Mouse (Mus musculus) intestine, embryonic 15.5 days (tissue): ENCODE results near the gene St8sia4. TPM values are rescaled to one million over a fixed set of nuclear protein-coding genes. Genes with fewer than 3 reads are reported as not detected.

Source experiments
- ATAC-seq: fragments of 200-750 bp; cut with Nextera tagmentation; 2 replicates; pipeline ENCODE4 v1.8.0; 2017; ENCODE audit warnings: moderate TSS enrichment, moderate library complexity
- H3K27ac ChIP-seq: fragments of 300-500 bp; sonication (generic); 2 replicates; pipeline ENCODE4 v1.5.1; 2015; ENCODE audit warnings: mild to moderate bottlenecking, inconsistent platforms
- H3K27me3 ChIP-seq: fragments of 300-500 bp; sonication (generic); replicated peaks from 2 replicates; pipeline ENCODE4 v1.6.1; 2015; ENCODE audit warnings: inconsistent platforms
- H3K36me3 ChIP-seq: fragments of 300-500 bp; sonication (generic); 2 replicates; pipeline ENCODE4 v1.6.1; 2015; ENCODE audit warnings: inconsistent platforms
- H3K4me1 ChIP-seq: fragments of 300-500 bp; sonication (generic); replicated peaks from 2 replicates; pipeline ENCODE4 v1.6.1; 2015; ENCODE audit warnings: inconsistent platforms
- H3K4me2 ChIP-seq: fragments of 300-500 bp; sonication (generic); replicated peaks from 2 replicates; pipeline ENCODE4 v1.6.1; 2015; ENCODE audit warnings: mild to moderate bottlenecking, inconsistent platforms
- H3K4me3 ChIP-seq: fragments of 300-500 bp; sonication (generic); replicated peaks from 2 replicates; pipeline ENCODE4 v1.5.1; 2015; ENCODE audit warnings: inconsistent platforms
- H3K9ac ChIP-seq: fragments of 300-500 bp; sonication (generic); 2 replicates; pipeline ENCODE4 v1.6.1; 2015; ENCODE audit warnings: inconsistent platforms
- H3K9me3 ChIP-seq: fragments of 300-500 bp; sonication (generic); 2 replicates; pipeline ENCODE4 v1.6.1; 2016; ENCODE audit warnings: inconsistent platforms
- WGBS: fragments of 180-500 bp; shearing (Covaris S2); methylation state at CpG from one replicate; pipeline ENCODE4 v1.1.7; 2015; 5-methylcytosine and 5-hydroxymethylcytosine counted together
- polyA plus RNA-seq: library from polyadenylated mRNA; unstranded; fragments of >200 nt; fragmentation: Nextera tagmentation; extraction: Ambion mirVana; gene quantifications from 2 replicates; pipeline ENCODE4 v1.2.1, GENCODE M21; 2015

St8sia4 gene
- polyA plus RNA-seq, 1 experiment from 2014 or later = 3.1 TPM

DNA sequence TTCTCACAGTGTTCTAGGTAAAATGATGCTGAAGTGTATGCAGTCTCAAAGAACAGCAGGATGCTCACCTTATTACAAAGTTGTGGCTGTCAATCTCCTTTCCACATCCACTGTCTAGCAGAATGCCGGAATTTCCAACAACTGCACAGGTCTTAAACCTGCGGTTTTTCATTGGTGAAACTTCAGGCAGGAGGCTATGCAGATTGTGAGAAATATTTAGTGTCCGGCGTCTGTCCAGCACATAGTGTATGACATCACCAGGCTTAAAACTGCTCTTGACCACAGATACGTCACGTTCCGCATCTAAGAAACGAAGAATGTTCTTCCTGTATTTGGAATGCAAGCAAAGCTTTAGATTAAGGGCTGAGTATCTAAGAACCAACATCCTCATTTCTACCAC is 13.9 kb downstream of the St8sia4 start:
- no peak for ATAC-seq
- Histone ChIP-seq H3K27ac (no peak overlapping the region), H3K9ac (no peak overlapping the region), H3K9me3 (no peaks in the 10 kb centered on the region), H3K27me3 (no peaks in the 10 kb centered on the region), H3K4me1 (no peaks in the 10 kb centered on the region), H3K36me3 (no peaks in the 10 kb centered on the region), H3K4me2 (no peak overlapping the region), H3K4me3 (no peak overlapping the region)
- 91% methylated on average over 8 of the region's 8 CpGs for WGBS

GRCm38 (mm10) chr1:95644292-95644691 is 23.1 kb downstream of the St8sia4 start:
- WGBS = 72% methylated on average over 2 of the region's 2 CpGs
- no peaks in the 10 kb centered on the region for H3K9me3 ChIP-seq

GRCm38 (mm10) chr1:95639001-95639400 is 28.4 kb downstream of the St8sia4 start:
- no peak overlapping the region for H3K4me2 ChIP-seq
- H3K4me1 ChIP-seq = no peaks in the 10 kb centered on the region
- 93% methylated on average over 3 of the region's 3 CpGs for WGBS
- no peak overlapping the region for H3K4me3 ChIP-seq
- no peak for ATAC-seq
- no peaks in the 10 kb centered on the region for H3K9me3 ChIP-seq
- no peaks in the 10 kb centered on the region for H3K36me3 ChIP-seq
- no peak overlapping the region for H3K9ac ChIP-seq
- no peak overlapping the region for H3K27ac ChIP-seq
- no peaks in the 10 kb centered on the region for H3K27me3 ChIP-seq

More at GRCm38 (mm10) chr1:95644292-95644691, 23.1 kb downstream of the St8sia4 start:
- H3K27me3 ChIP-seq = no peaks in the 10 kb centered on the region
- no peak overlapping the region for H3K9ac ChIP-seq
- no peaks in the 10 kb centered on the region for H3K4me1 ChIP-seq
- no peak overlapping the region for H3K4me2 ChIP-seq
- H3K36me3 ChIP-seq = no peaks in the 10 kb centered on the region
- no peak overlapping the region for H3K4me3 ChIP-seq
- H3K27ac ChIP-seq = no peak overlapping the region
- no peak for ATAC-seq

- Histone ChIP-seq H3K27ac (no peak overlapping the region), H3K9ac (no peak overlapping the region), H3K9me3 (no peaks in the 10 kb centered on the region), H3K27me3 (no peaks in the 10 kb centered on the region), H3K36me3 (no peaks in the 10 kb centered on the region), H3K4me1 (no peaks in the 10 kb centered on the region), H3K4me2 (no peak overlapping the region), H3K4me3 (no peak overlapping the region)
- ATAC-seq = no peak
- 82% methylated on average over 5 of the region's 5 CpGs for WGBS
Measured at GRCm38 (mm10) chr1:95624376-95624775, 43.0 kb downstream of the St8sia4 start.

GRCm38 (mm10) chr1:95618647-95619046 is 48.7 kb downstream of the St8sia4 start:
- no peak overlapping the region for H3K4me3 ChIP-seq
- no peaks in the 10 kb centered on the region for H3K27me3 ChIP-seq
- H3K4me1 ChIP-seq = no peaks in the 10 kb centered on the region
- WGBS = 50% methylated on average over 3 of the region's 3 CpGs
- H3K27ac ChIP-seq = no peak overlapping the region
- H3K9me3 ChIP-seq = no peaks in the 10 kb centered on the region
- no peak for ATAC-seq
- H3K9ac ChIP-seq = no peak overlapping the region
- H3K4me2 ChIP-seq = no peak overlapping the region
- H3K36me3 ChIP-seq = no peaks in the 10 kb centered on the region

- H3K4me1 ChIP-seq = no peaks in the 10 kb centered on the region
- no peaks in the 10 kb centered on the region for H3K9me3 ChIP-seq
- H3K9ac ChIP-seq = no peak overlapping the region
- no peak overlapping the region for H3K4me3 ChIP-seq
- no peak for ATAC-seq
- no peaks in the 10 kb centered on the region for H3K36me3 ChIP-seq
- no peak overlapping the region for H3K4me2 ChIP-seq
- WGBS = 52% methylated on average over 3 of the region's 3 CpGs
- no peak overlapping the region for H3K27ac ChIP-seq
- H3K27me3 ChIP-seq = no peaks in the 10 kb centered on the region
Measured at GRCm38 (mm10) chr1:95618125-95618524, 49.2 kb downstream of the St8sia4 start.

GRCm38 (mm10) chr1:95610017-95610416 is 57.4 kb downstream of the St8sia4 start:
- H3K27me3 ChIP-seq = no peaks in the 10 kb centered on the region
- no peaks in the 10 kb centered on the region for H3K36me3 ChIP-seq
- no peaks in the 10 kb centered on the region for H3K9me3 ChIP-seq
- H3K27ac ChIP-seq = no peak overlapping the region
- no peak overlapping the region for H3K9ac ChIP-seq
- no peak overlapping the region for H3K4me3 ChIP-seq
- ATAC-seq = no peak
- no peaks in the 10 kb centered on the region for H3K4me1 ChIP-seq
- H3K4me2 ChIP-seq = no peak overlapping the region
- 86% methylated on average over 2 of the region's 2 CpGs for WGBS

GRCm38 (mm10) chr1:95609045-95609444 is 58.3 kb downstream of the St8sia4 start:
- Histone ChIP-seq H3K36me3 (no peaks in the 10 kb centered on the region), H3K9ac (no peak overlapping the region), H3K27ac (no peak overlapping the region), H3K27me3 (no peaks in the 10 kb centered on the region), H3K4me1 (no peaks in the 10 kb centered on the region), H3K9me3 (no peaks in the 10 kb centered on the region), H3K4me3 (no peak overlapping the region), H3K4me2 (no peak overlapping the region)
- 81% methylated on average over 5 of the region's 5 CpGs for WGBS
- no peak for ATAC-seq

- ATAC-seq = no peak; the same call in 1 of the 2 replicates
Measured at GRCm38 (mm10) chr1:95605458-95605857, 61.9 kb downstream of the St8sia4 start.

DNA sequence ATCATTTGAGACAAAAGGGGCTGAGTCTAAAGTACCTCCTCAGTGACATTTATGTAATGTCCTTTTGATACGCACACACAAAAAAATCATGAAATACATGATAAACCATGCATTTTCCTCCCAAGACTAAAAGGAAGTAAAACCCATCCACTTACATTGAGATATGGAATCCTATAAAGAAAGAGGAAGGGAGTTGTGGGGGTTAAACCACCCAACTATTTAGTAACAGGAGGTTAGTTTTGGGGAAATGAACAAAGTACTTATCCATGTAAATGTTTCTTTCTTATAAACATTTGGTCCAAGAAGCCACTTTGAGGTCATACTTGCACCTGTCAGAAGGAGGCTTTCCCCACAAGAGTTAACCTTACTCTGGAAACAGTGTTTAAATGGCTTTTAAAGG is 69.3 kb downstream of the St8sia4 start:
- Histone ChIP-seq H3K9me3 (no peaks in the 10 kb centered on the region), H3K36me3 (no peaks in the 10 kb centered on the region), H3K4me3 (no peak overlapping the region), H3K4me2 (no peak overlapping the region), H3K27me3 (no peaks in the 10 kb centered on the region), H3K27ac (no peak overlapping the region), H3K4me1 (no peaks in the 10 kb centered on the region), H3K9ac (no peak overlapping the region)
- ATAC-seq = no peak
- WGBS = 89% methylated on average over 1 of the region's 1 CpGs

More at GRCm38 (mm10) chr1:95605458-95605857, 61.9 kb downstream of the St8sia4 start:
- Histone ChIP-seq H3K9ac (no peak overlapping the region), H3K4me1 (no peaks in the 10 kb centered on the region), H3K9me3 (no peaks in the 10 kb centered on the region), H3K36me3 (no peaks in the 10 kb centered on the region), H3K27me3 (no peaks in the 10 kb centered on the region), H3K4me3 (no peak overlapping the region), H3K27ac (no peak overlapping the region), H3K4me2 (no peak overlapping the region)
- WGBS = 70% methylated on average over 2 of the region's 2 CpGs

DNA sequence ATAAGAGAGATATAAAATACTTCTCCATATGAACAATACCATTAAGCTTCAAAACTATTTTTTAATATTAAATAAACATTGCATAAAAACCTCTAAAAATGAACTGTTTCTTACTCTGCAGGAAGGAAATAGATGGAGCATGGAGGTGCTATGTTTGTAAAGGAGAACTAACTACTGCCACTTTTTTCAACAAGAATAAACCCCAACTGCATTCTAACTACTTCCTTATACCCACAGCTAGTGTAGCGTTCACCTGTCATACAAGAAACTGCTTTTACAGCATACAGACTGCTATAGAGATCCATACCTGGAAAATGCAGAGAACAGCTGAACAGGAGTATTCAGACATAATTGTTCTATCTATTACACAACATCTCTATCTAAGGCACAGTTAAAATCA is 70.5 kb downstream of the St8sia4 start:
- no peaks in the 10 kb centered on the region for H3K27me3 ChIP-seq
- no peak overlapping the region for H3K9ac ChIP-seq
- no peaks in the 10 kb centered on the region for H3K9me3 ChIP-seq
- H3K4me2 ChIP-seq = no peak overlapping the region
- no peak overlapping the region for H3K4me3 ChIP-seq
- H3K4me1 ChIP-seq = no peaks in the 10 kb centered on the region
- 91% methylated on average over 1 of the region's 1 CpGs for WGBS
- H3K36me3 ChIP-seq = no peaks in the 10 kb centered on the region
- no peak overlapping the region for H3K27ac ChIP-seq
- ATAC-seq = no peak

DNA sequence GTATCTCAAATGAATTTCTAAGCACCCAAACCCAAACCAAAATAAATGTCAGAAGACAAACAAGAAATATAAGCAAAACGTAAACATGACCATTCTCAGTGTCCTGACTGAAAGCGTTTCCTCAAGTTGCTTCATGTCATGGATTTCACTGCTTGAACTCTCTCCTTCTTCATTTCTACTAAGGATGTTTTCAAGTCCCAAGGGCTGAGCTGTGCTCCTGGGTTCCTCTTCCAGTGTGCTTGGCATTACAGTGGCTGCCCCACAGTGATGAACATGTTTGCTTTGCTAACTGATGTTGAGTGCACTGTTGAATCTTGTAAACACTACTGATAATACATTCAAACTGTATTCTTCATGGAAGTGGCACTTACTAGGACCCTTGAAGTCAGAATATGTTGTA is 76.3 kb downstream of the St8sia4 start:
- ATAC-seq = no peak
- 74% methylated on average over 2 of the region's 2 CpGs for WGBS

GRCm38 (mm10) chr1:95590108-95590507 is 77.3 kb downstream of the St8sia4 start:
- WGBS = 67% methylated on average over 2 of the region's 2 CpGs
- H3K36me3 ChIP-seq = no peaks in the 10 kb centered on the region
- no peaks in the 10 kb centered on the region for H3K9me3 ChIP-seq
- ATAC-seq = no peak
- no peak overlapping the region for H3K9ac ChIP-seq
- no peaks in the 10 kb centered on the region for H3K27me3 ChIP-seq
- no peak overlapping the region for H3K4me2 ChIP-seq
- H3K27ac ChIP-seq = no peak overlapping the region
- H3K4me3 ChIP-seq = no peak overlapping the region
- H3K4me1 ChIP-seq = no peaks in the 10 kb centered on the region

More for the DNA sequence above, 76.3 kb downstream of the St8sia4 start:
- H3K9ac ChIP-seq = no peak overlapping the region
- H3K27ac ChIP-seq = no peak overlapping the region
- H3K4me1 ChIP-seq = no peaks in the 10 kb centered on the region
- H3K4me3 ChIP-seq = no peak overlapping the region
- no peaks in the 10 kb centered on the region for H3K9me3 ChIP-seq
- no peaks in the 10 kb centered on the region for H3K36me3 ChIP-seq
- H3K4me2 ChIP-seq = no peak overlapping the region
- H3K27me3 ChIP-seq = no peaks in the 10 kb centered on the region
